Mouse (Mus musculus) layer of hippocampus, postnatal 25 days (tissue): Measurements from ENCODE around the gene Fam57b. TPM values are rescaled to one million over a fixed set of nuclear protein-coding genes. Genes with fewer than 3 reads are reported as not detected.

Source experiments
- DNase-seq, 2 experiments: peaks; one replicate each; pipeline ENCODE4 v3.0.0; 2022; ENCODE audit warnings: mixed read lengths in 2 of 2, low spot score in 1 of 2; ENCODE audit errors: extremely low spot score in 1 of 2
- total RNA-seq, 2 experiments: library from RNA; stranded (reverse); gene quantifications; 2 replicates each; pipeline ENCODE4 v1.2.3; 2021

Gene Fam57b
- total RNA-seq, 2 experiments from 2014 or later = 80.3 to 95.6 TPM

- peak in 1 of 2 experiments; percentile 40 for DNase-seq
Observed at GRCm38 (mm10) chr7:126796350-126796932, 1.0 kb upstream of the Fam57b start.

- DNase-seq = no peak
Observed at GRCm38 (mm10) chr7:126798127-126799049, 920 bp downstream of the Fam57b start.

GRCm38 (mm10) chr7:126799050-126799467, 1.6 kb downstream of the Fam57b start:
- DNase-seq = peak; percentile 86 to 88

GRCm38 (mm10) chr7:126799468-126800268, 2.2 kb downstream of the Fam57b start:
- peak; percentile 70 to 75 for DNase-seq

GRCm38 (mm10) chr7:126800269-126801056, 3.0 kb downstream of the Fam57b start:
- DNase-seq = no peak

- DNase-seq = no peak
Observed at GRCm38 (mm10) chr7:126801057-126801422, 3.6 kb downstream of the Fam57b start.

- no peak for DNase-seq
Observed at GRCm38 (mm10) chr7:126802134-126802889, 4.8 kb downstream of the Fam57b start.

- no peak for DNase-seq
Observed at GRCm38 (mm10) chr7:126803181-126803580, 5.7 kb downstream of the Fam57b start.

- no peak for DNase-seq
Observed at GRCm38 (mm10) chr7:126803751-126804150, 6.3 kb downstream of the Fam57b start.

GRCm38 (mm10) chr7:126806956-126807355, 9.5 kb downstream of the Fam57b start:
- no peak for DNase-seq

- no peak for DNase-seq
Observed at GRCm38 (mm10) chr7:126807405-126807804, 9.9 kb downstream of the Fam57b start.

- DNase-seq = peak; percentile 76 to 88
Observed at GRCm38 (mm10) chr7:126808703-126809455, 11.4 kb downstream of the Fam57b start.

- DNase-seq = no peak
Observed at GRCm38 (mm10) chr7:126809723-126810369, 12.4 kb downstream of the Fam57b start.

GRCm38 (mm10) chr7:126815726-126816222, 18.3 kb downstream of the Fam57b start:
- no peak for DNase-seq

- DNase-seq = no peak
Observed at GRCm38 (mm10) chr7:126816494-126816893, 19.0 kb downstream of the Fam57b start.

GRCm38 (mm10) chr7:126817595-126817994, 20.1 kb downstream of the Fam57b start:
- DNase-seq = no peak

GRCm38 (mm10) chr7:126818818-126819217, 21.4 kb downstream of the Fam57b start:
- DNase-seq = no peak
